Mouse (Mus musculus): ENCODE data around the gene Stk32c. TPM values are rescaled to one million over a fixed set of nuclear protein-coding genes. Genes with fewer than 3 reads are reported as not detected.

Gene Stk32c
- polyA plus RNA-seq, 1 experiment, result 154 TPM

- Histone ChIP-seq H3K27ac (ENCODE audit: insufficient read depth, low read length) (peak overlapping the region; percentile 76), H3K4me3 (ENCODE audit: insufficient read depth, low read length) (peak overlapping the region; percentile 66), H3K4me1 (ENCODE audit: control insufficient read depth, insufficient read depth, low read length) (peaks cover 3% of the 10 kb centered on the region; the same call in 1 of the 2 replicates)
- no peak for TF ChIP-seq CTCF (IDR thresholded peaks at IDR 0.05; ENCODE audit: extremely low read depth, insufficient read depth, low read length)
- TF ChIP-seq POLR2A (IDR thresholded peaks at IDR 0.05; ENCODE audit: extremely low read depth, insufficient read depth, low read length), result no peak
Measured at GRCm38 (mm10) chr7:139248615-139249405, 35.7 kb upstream of the Stk32c start.

- H3K4me3 ChIP-seq (ENCODE audit: insufficient read depth, low read length), result peak within 1 kb of the TSS; percentile 66
- H3K4me1 ChIP-seq (ENCODE audit: control insufficient read depth, insufficient read depth, low read length), result peaks cover 3% of the 10 kb centered on the region; the same call in 1 of the 2 replicates
- H3K27ac ChIP-seq (ENCODE audit: insufficient read depth, low read length), result peak within 1 kb of the TSS; percentile 99
- TF ChIP-seq CTCF (IDR thresholded peaks at IDR 0.05; ENCODE audit: extremely low read depth, insufficient read depth, low read length) (no peak), POLR2A (IDR thresholded peaks at IDR 0.05; ENCODE audit: extremely low read depth, insufficient read depth, low read length) (no peak)
Measured at GRCm38 (mm10) chr7:139247881-139248614, 34.9 kb upstream of the Stk32c start, which contains the start of gene Pwwp2b. TSS of gene Pwwp2b (plus strand) at chr7:139248482.

- Histone ChIP-seq H3K27ac (ENCODE audit: insufficient read depth, low read length) (peak overlapping the region; percentile 99), H3K4me1 (ENCODE audit: control insufficient read depth, insufficient read depth, low read length) (peaks cover 3% of the 10 kb centered on the region; the same call in 1 of the 2 replicates), H3K4me3 (ENCODE audit: insufficient read depth, low read length) (peak overlapping the region; percentile 66)
- TF ChIP-seq CTCF (IDR thresholded peaks at IDR 0.05; ENCODE audit: extremely low read depth, insufficient read depth, low read length) (no peak), POLR2A (IDR thresholded peaks at IDR 0.05; ENCODE audit: extremely low read depth, insufficient read depth, low read length) (no peak)
Measured at GRCm38 (mm10) chr7:139246931-139247880, 34.1 kb upstream of the Stk32c start.

GRCm38 (mm10) chr7:139246086-139246485 lies 33.0 kb upstream of the Stk32c start:
- H3K4me3 ChIP-seq (ENCODE audit: insufficient read depth, low read length), result no peak overlapping the region
- H3K27ac ChIP-seq (ENCODE audit: insufficient read depth, low read length), result no peak overlapping the region
- TF ChIP-seq CTCF (IDR thresholded peaks at IDR 0.05; ENCODE audit: extremely low read depth, insufficient read depth, low read length), result no peak
- TF ChIP-seq POLR2A (IDR thresholded peaks at IDR 0.05; ENCODE audit: extremely low read depth, insufficient read depth, low read length), result no peak

GRCm38 (mm10) chr7:139239432-139239831 lies 26.3 kb upstream of the Stk32c start:
- no peak for TF ChIP-seq CTCF (IDR thresholded peaks at IDR 0.05; ENCODE audit: extremely low read depth, insufficient read depth, low read length)
- no peaks in the 10 kb centered on the region for H3K4me1 ChIP-seq (ENCODE audit: control insufficient read depth, insufficient read depth, low read length)
- no peak overlapping the region for H3K27ac ChIP-seq (ENCODE audit: insufficient read depth, low read length)
- no peak overlapping the region for H3K4me3 ChIP-seq (ENCODE audit: insufficient read depth, low read length)

More at GRCm38 (mm10) chr7:139246086-139246485, 33.0 kb upstream of the Stk32c start:
- peaks cover 3% of the 10 kb centered on the region; the same call in 1 of the 2 replicates for H3K4me1 ChIP-seq (ENCODE audit: control insufficient read depth, insufficient read depth, low read length)

GRCm38 (mm10) chr7:139235651-139236358 lies 22.7 kb upstream of the Stk32c start:
- Histone ChIP-seq H3K4me3 (ENCODE audit: insufficient read depth, low read length) (no peak overlapping the region), H3K27ac (ENCODE audit: insufficient read depth, low read length) (no peak overlapping the region), H3K4me1 (ENCODE audit: control insufficient read depth, insufficient read depth, low read length) (no peaks in the 10 kb centered on the region)
- TF ChIP-seq CTCF (IDR thresholded peaks at IDR 0.05; ENCODE audit: extremely low read depth, insufficient read depth, low read length) (0 out of 2 replicates have a peak, but pooled peaks have one; percentile 13), POLR2A (IDR thresholded peaks at IDR 0.05; ENCODE audit: extremely low read depth, insufficient read depth, low read length) (no peak)

GRCm38 (mm10) chr7:139234426-139235188 lies 21.5 kb upstream of the Stk32c start:
- no peak overlapping the region for H3K27ac ChIP-seq (ENCODE audit: insufficient read depth, low read length)
- TF ChIP-seq POLR2A (IDR thresholded peaks at IDR 0.05; ENCODE audit: extremely low read depth, insufficient read depth, low read length) (no peak), CTCF (IDR thresholded peaks at IDR 0.05; ENCODE audit: extremely low read depth, insufficient read depth, low read length) (no peak)
- no peak overlapping the region for H3K4me3 ChIP-seq (ENCODE audit: insufficient read depth, low read length)
- no peaks in the 10 kb centered on the region for H3K4me1 ChIP-seq (ENCODE audit: control insufficient read depth, insufficient read depth, low read length)

- Histone ChIP-seq H3K4me1 (ENCODE audit: control insufficient read depth, insufficient read depth, low read length) (no peaks in the 10 kb centered on the region), H3K4me3 (ENCODE audit: insufficient read depth, low read length) (no peak overlapping the region), H3K27ac (ENCODE audit: insufficient read depth, low read length) (no peak overlapping the region)
- TF ChIP-seq CTCF (IDR thresholded peaks at IDR 0.05; ENCODE audit: extremely low read depth, insufficient read depth, low read length) (peak; percentile 98), POLR2A (IDR thresholded peaks at IDR 0.05; ENCODE audit: extremely low read depth, insufficient read depth, low read length) (no peak)
Measured at GRCm38 (mm10) chr7:139233714-139234113, 20.6 kb upstream of the Stk32c start.
